Mouse (Mus musculus): ENCODE measurements around the gene Gvin1. TPM values are rescaled to one million over a fixed set of nuclear protein-coding genes. Genes with fewer than 3 reads are reported as not detected.

Gvin1 gene
- 0.18 and 0.41 TPM in 2 replicates for polyA plus RNA-seq (2015; fragmentation: Nextera tagmentation; extraction: Ambion mirVana)

DNA sequence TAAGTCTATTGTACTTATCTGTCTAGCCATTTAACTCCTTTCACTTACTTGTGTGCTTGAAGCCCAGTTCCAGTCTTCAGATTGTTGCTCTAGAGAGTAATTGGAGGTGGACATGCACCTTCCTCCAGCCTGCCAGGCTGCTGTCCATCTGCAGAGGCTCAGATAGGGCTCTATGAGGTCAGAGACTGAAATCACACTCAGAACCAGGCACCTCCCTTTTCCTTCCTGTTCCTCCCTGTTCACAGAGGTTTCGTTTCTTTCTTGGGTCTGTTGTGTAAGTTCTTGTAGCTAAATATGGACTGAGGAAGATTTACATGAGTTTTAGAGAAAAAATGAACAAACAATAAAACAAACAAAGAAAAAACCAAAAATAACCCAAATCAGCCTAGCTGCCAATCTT, at the start of gene Gvin1:
Gene Gvin1, minus strand, starts transcription at position 150 of the 400 bp plus-strand sequence.

Data from neural tube, postnatal 0 days (tissue).